Mouse (Mus musculus): ENCODE results near the gene Ankrd33b. TPM values are rescaled to one million over a fixed set of nuclear protein-coding genes. Genes with fewer than 3 reads are reported as not detected.

Ankrd33b gene
- total RNA-seq, 2 experiments from 2014 or later, result 22.6 to 23.2 TPM

GRCm38 (mm10) chr15:31317056-31317805 lies 50.3 kb downstream of the Ankrd33b start:
- intact Hi-C loops (cut with DNase I), result loop anchor here (2.0 kb wide), 1 partner anchor 48 kb away; no protein-coding TSS in a partner anchor
- DNase-seq (ENCODE audit: low spot score), result no peak

DNA sequence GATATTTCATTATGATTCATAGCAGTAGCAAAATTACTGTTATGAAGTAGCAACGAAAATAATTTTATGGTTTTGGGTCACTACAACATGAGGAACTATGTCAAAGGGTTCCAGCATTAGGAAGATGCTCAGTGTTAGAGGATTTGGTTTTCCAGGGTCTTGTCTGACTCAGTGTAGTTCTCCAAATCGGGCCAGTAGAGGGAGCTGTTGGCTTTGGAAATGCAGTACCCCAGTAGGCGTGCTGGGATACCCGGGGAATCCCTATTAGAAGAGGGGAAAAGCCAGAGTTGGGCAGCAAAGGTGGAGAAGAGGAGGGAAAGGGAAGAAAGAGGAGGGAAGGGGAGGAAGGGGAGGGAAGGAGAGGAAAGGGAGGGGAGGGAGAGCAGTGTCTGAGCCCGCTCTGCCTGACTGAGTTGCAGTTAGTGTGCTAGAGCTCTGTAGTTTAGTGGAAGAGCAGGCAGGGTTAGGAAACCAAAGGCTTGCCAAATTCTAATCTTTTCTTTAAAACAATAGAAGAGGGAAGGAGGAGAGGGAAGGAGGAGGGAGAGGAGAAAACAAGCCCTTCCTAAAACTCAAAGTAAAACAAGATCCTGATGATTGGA lies 51.8 kb downstream of the Ankrd33b start:
- intact Hi-C loops (cut with DNase I), result loop anchor here (1.0 to 2.0 kb wide), 5 partner anchors 49 to 271 kb away; no protein-coding TSS in a partner anchor
- peak; percentile 47 for DNase-seq (ENCODE audit: low spot score)

DNA sequence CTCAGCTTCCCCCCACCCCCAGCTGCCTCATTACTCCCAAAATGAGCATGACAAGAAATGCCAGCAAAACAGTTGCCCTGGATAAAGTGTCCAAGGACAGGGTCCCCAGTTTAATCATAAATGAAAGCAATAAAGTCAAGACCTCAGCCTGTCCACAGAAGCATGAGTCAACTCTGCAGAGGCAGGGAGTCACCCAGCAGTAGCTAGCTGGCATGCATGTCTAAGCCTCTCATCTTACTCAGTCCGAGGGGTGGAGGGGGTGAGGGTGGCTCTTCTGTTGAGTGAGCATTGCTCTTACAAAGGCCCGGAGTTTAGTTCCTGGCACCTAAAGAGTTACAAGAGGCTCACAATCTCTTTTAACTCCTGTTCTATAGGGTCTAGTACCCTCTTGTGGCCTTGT lies 55.5 kb downstream of the Ankrd33b start:
- no peak for DNase-seq (ENCODE audit: low spot score)
- intact Hi-C loops (cut with DNase I), result no loop called here

- DNase-seq (ENCODE audit: low spot score), result no peak
- intact Hi-C loops (cut with DNase I), result no loop called here
These were observed 58.0 kb downstream of the Ankrd33b start for GRCm38 (mm10) chr15:31309526-31309925.

- intact Hi-C loops (cut with DNase I), result no loop called here
These were observed 60.8 kb downstream of the Ankrd33b start for GRCm38 (mm10) chr15:31306726-31307125.

DNA sequence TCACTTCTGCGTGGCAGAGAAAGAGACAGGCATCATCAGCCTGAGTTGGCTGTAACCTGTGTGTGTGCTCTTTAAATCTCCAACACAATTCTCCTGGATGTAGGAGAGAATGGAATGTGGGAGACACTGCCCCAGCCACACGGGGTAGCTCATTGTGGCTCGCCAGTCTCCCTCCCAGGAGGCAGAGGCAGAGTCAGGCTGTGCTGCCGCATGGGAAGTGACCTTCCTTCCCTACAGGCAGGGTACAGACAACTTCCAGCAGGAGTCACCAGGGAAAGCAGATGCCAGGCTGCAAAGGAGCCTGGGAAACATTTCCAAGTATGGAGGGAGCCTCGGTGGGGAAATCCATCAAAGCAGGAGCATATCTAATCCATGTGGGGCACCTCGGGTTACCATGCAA lies 62.3 kb downstream of the Ankrd33b start:
- DNase-seq (ENCODE audit: low spot score), result no peak
- intact Hi-C loops (cut with DNase I), result no loop called here

More at GRCm38 (mm10) chr15:31306726-31307125, 60.8 kb downstream of the Ankrd33b start:
- no peak for DNase-seq (ENCODE audit: low spot score)

DNA sequence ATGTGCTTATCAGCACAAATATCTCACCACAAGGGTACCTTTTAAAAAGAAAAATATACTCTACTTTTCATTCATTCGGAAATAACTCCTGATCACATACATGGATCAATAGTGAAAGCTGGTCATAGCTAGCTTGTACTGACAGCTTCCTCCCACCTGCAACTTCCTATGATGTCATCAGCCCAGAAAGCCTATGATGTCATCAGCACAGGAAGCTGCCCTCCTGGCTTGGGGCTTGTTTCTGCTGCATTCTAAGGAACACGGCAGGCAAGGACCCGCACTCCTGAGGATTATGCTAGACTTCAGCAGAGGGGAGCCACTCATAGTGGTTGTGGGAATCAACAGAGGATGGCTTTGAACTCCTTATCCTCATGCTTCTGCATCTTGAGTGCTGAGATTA lies 63.2 kb downstream of the Ankrd33b start:
- no peak for DNase-seq (ENCODE audit: low spot score)
- intact Hi-C loops (cut with DNase I), result no loop called here

GRCm38 (mm10) chr15:31302293-31302990 lies 65.1 kb downstream of the Ankrd33b start:
- intact Hi-C loops (cut with DNase I), result no loop called here
- peak; percentile 12 for DNase-seq (ENCODE audit: low spot score)

DNA sequence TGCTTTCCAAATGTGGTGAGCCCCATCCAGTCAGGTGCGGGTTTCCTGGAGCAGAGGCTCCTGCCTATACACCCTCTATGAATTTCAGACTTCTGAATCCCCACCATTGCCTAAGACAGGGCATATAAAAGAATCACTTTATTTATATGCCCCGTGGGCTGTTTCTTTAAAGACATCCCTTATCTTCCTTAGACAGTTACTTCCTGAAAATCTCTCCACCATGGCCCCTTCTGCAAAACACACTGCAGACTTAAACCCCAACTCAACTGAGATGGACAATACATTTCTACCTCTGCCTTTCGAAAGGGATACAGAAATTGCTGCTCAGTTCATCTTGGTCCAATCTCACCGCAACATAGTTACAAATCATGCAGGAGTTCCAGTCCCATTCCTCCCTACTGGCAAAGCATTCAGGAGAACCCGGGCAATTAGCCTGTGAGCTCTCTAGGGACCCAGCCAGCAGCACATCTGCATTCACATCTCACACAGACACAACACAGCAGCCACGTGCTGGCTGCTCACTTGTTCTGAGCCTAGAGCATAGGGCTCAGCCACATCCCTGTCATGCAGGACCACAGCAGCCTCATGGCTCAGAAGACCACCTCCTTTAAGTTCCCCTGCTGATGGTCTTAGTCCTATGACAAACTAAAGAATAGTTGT lies 68.1 kb downstream of the Ankrd33b start:
- DNase-seq (ENCODE audit: low spot score), result no peak
- intact Hi-C loops (cut with DNase I), result no loop called here

DNA sequence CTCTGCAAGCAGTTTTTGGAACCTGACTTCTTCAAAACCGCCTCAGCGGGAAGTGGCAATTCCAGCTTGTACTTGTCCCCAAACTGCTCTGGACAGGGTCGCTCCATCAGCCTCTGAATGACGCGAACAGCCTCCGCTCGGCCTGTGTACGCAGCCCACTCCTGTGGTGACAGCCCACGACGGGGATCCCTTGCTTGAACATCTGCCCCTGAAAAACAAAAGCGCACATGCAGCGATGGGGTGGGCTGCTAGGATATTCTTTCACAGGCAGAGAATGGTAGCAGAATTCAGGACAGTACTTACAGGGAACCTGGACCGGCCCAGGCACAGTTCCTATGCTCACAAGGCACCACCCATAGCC lies 69.8 kb downstream of the Ankrd33b start:
- intact Hi-C loops (cut with DNase I), result no loop called here
- DNase-seq (ENCODE audit: low spot score), result no peak

DNA sequence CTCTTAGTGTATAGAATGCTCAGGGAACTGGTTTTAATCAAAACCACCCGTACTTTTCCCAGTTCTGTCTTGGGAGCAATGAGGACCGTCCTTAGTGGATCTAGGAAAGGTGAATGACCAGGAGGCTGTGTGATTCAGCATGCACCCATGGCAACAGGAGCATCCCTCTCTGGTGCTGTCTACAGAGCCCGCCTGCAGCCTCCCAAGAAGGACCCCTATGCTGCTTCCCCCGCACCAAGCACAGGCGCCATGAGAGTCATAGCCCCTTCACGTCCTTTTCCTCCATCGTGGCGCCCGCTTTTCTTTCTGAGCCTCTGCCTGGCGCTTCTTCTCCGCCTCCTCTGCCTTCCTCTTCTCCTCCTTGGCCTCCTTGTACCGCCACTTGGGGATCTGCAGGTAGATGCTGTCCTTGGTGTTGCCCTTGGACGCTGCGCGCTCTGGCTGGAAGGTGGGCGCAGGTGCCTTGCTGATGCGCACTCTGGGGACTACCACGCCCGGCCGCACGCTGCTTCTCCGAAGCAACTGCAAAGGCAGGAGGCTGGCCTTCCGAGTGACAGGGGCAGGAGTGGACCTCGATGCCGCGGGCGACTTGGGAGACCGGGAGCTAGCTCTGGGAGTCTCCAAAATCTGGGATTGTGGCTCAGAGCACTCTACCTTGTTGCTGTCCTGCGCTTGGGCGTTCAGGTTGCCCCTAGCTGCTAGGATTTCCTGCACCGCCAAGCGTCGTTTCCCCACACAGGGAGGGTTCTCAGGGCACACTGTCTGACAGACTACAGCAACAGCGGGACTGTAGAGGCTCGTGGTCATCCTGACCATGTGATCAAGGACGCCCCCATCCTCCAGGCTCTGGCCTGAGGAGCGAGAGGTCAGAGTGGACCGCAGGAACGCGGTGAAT lies 70.4 kb downstream of the Ankrd33b start:
- no peak for DNase-seq (ENCODE audit: low spot score)

GRCm38 (mm10) chr15:31294311-31294710 lies 73.2 kb downstream of the Ankrd33b start:
- DNase-seq (ENCODE audit: low spot score), result no peak
- intact Hi-C loops (cut with DNase I), result no loop called here

More for the DNA sequence above, 70.4 kb downstream of the Ankrd33b start:
- intact Hi-C loops (cut with DNase I), result no loop called here

- intact Hi-C loops (cut with DNase I), result no loop called here
- no peak for DNase-seq (ENCODE audit: low spot score)
These were observed 74.9 kb downstream of the Ankrd33b start for GRCm38 (mm10) chr15:31292627-31293026.

DNA sequence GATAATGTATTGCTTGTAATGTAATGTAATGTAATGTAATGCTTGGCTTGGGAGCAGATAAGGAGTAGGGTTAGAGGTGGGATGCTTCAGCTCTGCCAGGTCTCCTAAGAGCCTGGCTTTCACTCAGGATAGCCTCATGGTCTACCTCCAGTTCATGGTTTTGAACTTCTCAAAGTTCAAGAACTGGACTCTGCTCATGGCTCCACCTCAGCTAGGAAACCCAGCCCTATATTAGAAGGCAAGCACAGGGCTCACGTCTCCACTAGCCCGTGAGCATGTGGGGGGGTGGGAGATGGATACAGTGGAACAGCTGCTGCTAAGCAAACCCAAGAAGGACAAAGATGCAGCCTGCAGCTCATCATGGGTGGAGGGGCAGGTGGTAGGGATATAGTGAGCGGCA lies 81.8 kb downstream of the Ankrd33b start:
- no peak for DNase-seq (ENCODE audit: low spot score)
- intact Hi-C loops (cut with DNase I), result no loop called here

GRCm38 (mm10) chr15:31284922-31285631 lies 82.4 kb downstream of the Ankrd33b start:
- intact Hi-C loops (cut with DNase I), result no loop called here
- DNase-seq (ENCODE audit: low spot score), result no peak

GRCm38 (mm10) chr15:31284142-31284541 lies 83.4 kb downstream of the Ankrd33b start:
- DNase-seq (ENCODE audit: low spot score), result no peak
- intact Hi-C loops (cut with DNase I), result no loop called here

- intact Hi-C loops (cut with DNase I), result no loop called here
- no peak for DNase-seq (ENCODE audit: low spot score)
These were observed 85.2 kb downstream of the Ankrd33b start for GRCm38 (mm10) chr15:31282353-31282752.

DNA sequence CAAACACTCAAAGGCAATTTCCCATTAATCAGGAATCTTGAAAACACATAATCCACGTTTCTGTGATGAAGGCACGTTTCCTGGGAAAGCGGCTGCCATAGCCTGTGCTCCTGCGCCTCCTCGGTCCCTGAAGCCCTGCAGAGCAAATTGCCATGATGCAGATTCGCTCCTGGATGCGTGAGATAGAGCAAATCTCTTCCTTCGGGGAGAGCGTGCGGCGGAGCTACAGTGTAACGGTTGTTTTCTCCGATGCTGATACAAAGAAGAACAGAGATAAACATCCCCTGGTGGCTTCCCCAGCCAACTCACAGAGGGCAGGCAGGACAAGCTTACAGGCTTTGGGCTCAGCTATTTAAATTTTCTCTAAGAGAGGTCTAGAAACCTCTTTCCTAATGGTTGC lies 85.7 kb downstream of the Ankrd33b start:
- intact Hi-C loops (cut with DNase I), result no loop called here

GRCm38 (mm10) chr15:31280683-31281082 lies 86.8 kb downstream of the Ankrd33b start:
- DNase-seq (ENCODE audit: low spot score), result no peak
- intact Hi-C loops (cut with DNase I), result no loop called here

More for the DNA sequence above, 85.7 kb downstream of the Ankrd33b start:
- no peak for DNase-seq (ENCODE audit: low spot score)

All from heart, postnatal 25 days (tissue).